Mouse (Mus musculus) megakaryocyte-erythroid progenitor cell, adult 5-6 weeks (primary cell): ENCODE data around the gene Fam118a. TPM values are rescaled to one million over a fixed set of nuclear protein-coding genes. Genes with fewer than 3 reads are reported as not detected.

Experiments used
- ATAC-seq: replicated peaks from 2 replicates; pipeline ENCODE4 v1.8.0; 2016; ENCODE audit warnings: mild to moderate bottlenecking, inconsistent platforms; ENCODE audit not compliant: severe bottlenecking, poor library complexity, low FRiP score, low TSS enrichment
- total RNA-seq, 2 experiments: library from RNA; stranded (forward) in 1 of 2; stranded (reverse) in 1 of 2; fragments of 200-1000, 215-1000 nt in 1 of 2; fragments of >200 nt in 1 of 2; fragmentation: Nextera tagmentation in 1 of 2; gene quantifications; 2 replicates each; pipeline ENCODE4 v1.2.3; 2014 to 2017

The Fam118a gene
- total RNA-seq, 2 experiments from 2014 or later, result 5.7 to 9.3 TPM

DNA sequence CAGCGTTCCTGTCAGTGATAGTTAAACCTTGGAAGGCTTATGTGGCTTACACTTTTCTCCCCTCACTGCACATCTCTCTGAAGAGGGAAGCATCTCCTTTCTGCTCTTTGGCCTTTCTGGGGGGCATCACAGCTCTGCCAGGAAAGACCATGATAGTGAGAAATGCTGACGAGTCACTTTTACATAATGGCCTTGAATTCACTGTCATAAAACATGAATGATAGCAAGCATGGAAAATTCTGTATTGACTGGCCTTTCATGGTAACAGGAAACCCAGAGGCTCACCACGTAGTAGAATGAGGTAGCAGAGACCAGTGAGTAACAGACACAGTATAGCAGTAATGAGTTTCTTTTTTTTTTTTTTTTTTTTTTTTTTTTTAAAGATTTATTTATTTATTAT is 25.4 kb downstream of the Fam118a start:
- ATAC-seq, result no peak

- no peak for ATAC-seq
Measured at GRCm38 (mm10) chr15:85055186-85055585, 26.4 kb downstream of the Fam118a start.

DNA sequence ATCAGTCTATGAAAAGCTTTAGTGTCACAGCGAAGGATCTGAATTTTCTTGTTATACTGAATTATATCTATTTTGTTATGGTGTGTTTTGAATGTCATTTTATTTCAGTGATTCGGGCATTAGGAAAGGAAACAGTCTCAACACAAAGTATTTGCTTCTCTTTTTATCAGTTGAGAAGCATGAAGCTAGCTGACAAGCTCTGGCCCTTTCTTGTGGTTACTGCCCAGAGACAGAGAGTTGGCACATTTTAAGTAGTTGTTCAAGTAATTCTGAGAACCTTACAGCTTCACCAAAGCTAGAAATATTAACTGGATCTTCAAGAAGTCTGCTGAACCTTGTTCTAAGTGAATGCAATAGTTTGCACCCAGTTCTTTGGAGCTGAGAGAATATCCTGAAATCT is 34.7 kb downstream of the Fam118a start:
- no peak for ATAC-seq

- ATAC-seq, result peak; percentile 68; the same call in 1 of the 2 replicates
Measured at GRCm38 (mm10) chr15:85070561-85070960, 41.8 kb downstream of the Fam118a start.

DNA sequence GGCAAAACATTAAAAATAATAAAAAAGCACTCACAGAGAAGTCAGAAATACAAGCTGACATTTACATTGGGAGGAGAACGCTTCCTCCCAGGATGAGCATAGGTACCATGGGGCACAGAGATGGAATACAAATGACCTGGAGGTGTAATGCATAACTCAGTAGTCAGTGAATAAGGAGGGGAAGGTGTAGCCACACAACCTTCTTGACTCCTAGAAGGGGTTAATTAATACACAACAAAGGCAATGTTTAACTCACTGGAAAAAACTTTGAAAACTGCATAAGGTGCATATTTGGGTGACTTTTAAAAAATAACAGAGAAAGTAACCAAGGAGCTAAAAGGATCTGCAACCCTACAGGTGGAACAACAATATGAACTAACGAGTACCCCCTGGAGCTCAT is 43.9 kb downstream of the Fam118a start:
- no peak for ATAC-seq

- ATAC-seq, result no peak
Measured at GRCm38 (mm10) chr15:85085641-85086040, 56.9 kb downstream of the Fam118a start.

Other genes with a start within 250 kb of the Fam118a start
- 4.0 TPM in 1 of 2 replicates, not detected in the other for gene Phf21b, start 172.9 kb upstream of the Fam118a start, total RNA-seq (2014; fragmentation: Nextera tagmentation)
- gene Phf21b, start 172.9 kb upstream of the Fam118a start, total RNA-seq (2017), result not detected in 2 replicates
- gene Gm29666, start 108.9 kb upstream of the Fam118a start, total RNA-seq (2014; fragmentation: Nextera tagmentation), result 0.90 and 1.3 TPM in 2 replicates
- gene Gm29666, start 108.9 kb upstream of the Fam118a start, total RNA-seq (2017), result 0.23 TPM in 2 replicates
- gene Nup50, start 105.5 kb upstream of the Fam118a start, total RNA-seq (2014; fragmentation: Nextera tagmentation), result 51.5 and 56.4 TPM in 2 replicates
- 102 TPM in 2 replicates for gene Nup50, start 105.5 kb upstream of the Fam118a start, total RNA-seq (2017)
- 3.5 and 3.6 TPM in 2 replicates for gene 5031439G07Rik, start 40.4 kb upstream of the Fam118a start, total RNA-seq (2014; fragmentation: Nextera tagmentation)
- 2.2 and 4.0 TPM in 2 replicates for gene 5031439G07Rik, start 40.4 kb upstream of the Fam118a start, total RNA-seq (2017)
- gene Upk3a, start 11.8 kb upstream of the Fam118a start, total RNA-seq (2014; fragmentation: Nextera tagmentation), result not detected in 2 replicates
- not detected in 2 replicates for gene Upk3a, start 11.8 kb upstream of the Fam118a start, total RNA-seq (2017)
- gene Smc1b, start 103.0 kb downstream of the Fam118a start, total RNA-seq (2014; fragmentation: Nextera tagmentation), result not detected in 2 replicates
- gene Smc1b, start 103.0 kb downstream of the Fam118a start, total RNA-seq (2017), result not detected in 2 replicates
- gene Ribc2, start 103.1 kb downstream of the Fam118a start, total RNA-seq (2014; fragmentation: Nextera tagmentation), result not detected in 2 replicates
- not detected in 2 replicates for gene Ribc2, start 103.1 kb downstream of the Fam118a start, total RNA-seq (2017)
- not detected in 2 replicates for gene Fbln1, start 177.0 kb downstream of the Fam118a start, total RNA-seq (2014; fragmentation: Nextera tagmentation)
- not detected in 2 replicates for gene Fbln1, start 177.0 kb downstream of the Fam118a start, total RNA-seq (2017)